Mouse (Mus musculus): ENCODE results near the gene Espn.

Espn gene

GRCm38 (mm10) chr4:152070494-152071396 is 81.4 kb downstream of the Espn start:
- no peak for DNase-seq (ENCODE audit: low spot score in 2 of 2)
